Mouse (Mus musculus): ENCODE measurements around the gene Rpain. TPM values are rescaled to one million over a fixed set of nuclear protein-coding genes. Genes with fewer than 3 reads are reported as not detected.
A peak's percentile ranks its signal among the peaks of the same experiment; 100 is the strongest.

Gene Rpain
- polyA plus RNA-seq, 1 experiment from 2014 or later = 81.7 TPM

DNA sequence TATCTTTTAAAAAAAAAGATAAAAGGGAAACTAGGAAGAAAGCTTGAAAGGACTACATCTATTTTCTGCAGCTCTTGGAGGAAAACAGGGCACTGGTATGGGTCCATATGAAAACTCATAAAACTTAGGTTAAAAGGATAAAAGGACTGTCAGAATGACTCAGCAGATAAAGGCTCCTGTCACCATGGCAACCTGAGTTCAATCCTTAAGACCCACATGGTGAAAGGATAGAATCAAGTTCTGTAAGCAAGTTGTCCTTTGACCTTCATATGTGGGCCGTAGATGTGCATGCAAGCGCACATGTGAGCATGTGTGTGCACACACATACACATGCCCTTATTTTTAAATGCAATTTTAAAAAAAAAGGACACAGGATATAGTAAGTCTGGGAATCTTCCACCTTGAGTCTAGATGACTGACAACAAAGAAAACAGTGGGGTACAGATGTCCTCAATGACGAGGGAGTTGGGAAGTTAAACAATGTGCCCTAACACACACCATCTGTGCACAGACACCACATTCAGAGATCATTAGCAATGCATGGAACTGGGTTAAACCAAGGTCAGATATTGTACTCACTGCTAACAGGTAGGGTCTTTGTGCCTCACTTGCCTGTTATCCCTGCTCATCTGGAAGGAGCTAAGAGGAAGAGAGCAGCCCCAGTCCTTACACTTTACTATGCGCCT, 5.6 kb upstream of the Rpain start:
- no peaks in the 10 kb centered on the region for H3K27me3 ChIP-seq (ENCODE audit: control insufficient read depth, insufficient read depth, low read length)
- no peak overlapping the region for H3K27ac ChIP-seq (replicated peaks; ENCODE audit: low read depth, low read length)
- peaks cover 17% of the 10 kb centered on the region; the same call in 1 of the 2 replicates for H3K36me3 ChIP-seq (ENCODE audit: control insufficient read depth, insufficient read depth, low read length)
- H3K4me3 ChIP-seq (ENCODE audit: low read depth, low read length) = no peak overlapping the region
- WGBS = 83% methylated on average over 4 of the region's 4 CpGs
- ATAC-seq (ENCODE audit: insufficient number of reproducible peaks, low FRiP score, low TSS enrichment, low read depth) (no peak), DNase-seq (ENCODE audit: low spot score) (no peak)
- H3K9me3 ChIP-seq (ENCODE audit: control insufficient read depth, low read length) = no peaks in the 10 kb centered on the region
- no peak overlapping the region for H3K4me2 ChIP-seq (ENCODE audit: low read depth, severe bottlenecking)
- no peak overlapping the region for H3K9ac ChIP-seq (ENCODE audit: low read length)
- 0 out of 2 replicates have a peak, but pooled peaks cover 2% of the 10 kb centered on the region for H3K4me1 ChIP-seq (ENCODE audit: control insufficient read depth, insufficient read depth, low read length)

DNA sequence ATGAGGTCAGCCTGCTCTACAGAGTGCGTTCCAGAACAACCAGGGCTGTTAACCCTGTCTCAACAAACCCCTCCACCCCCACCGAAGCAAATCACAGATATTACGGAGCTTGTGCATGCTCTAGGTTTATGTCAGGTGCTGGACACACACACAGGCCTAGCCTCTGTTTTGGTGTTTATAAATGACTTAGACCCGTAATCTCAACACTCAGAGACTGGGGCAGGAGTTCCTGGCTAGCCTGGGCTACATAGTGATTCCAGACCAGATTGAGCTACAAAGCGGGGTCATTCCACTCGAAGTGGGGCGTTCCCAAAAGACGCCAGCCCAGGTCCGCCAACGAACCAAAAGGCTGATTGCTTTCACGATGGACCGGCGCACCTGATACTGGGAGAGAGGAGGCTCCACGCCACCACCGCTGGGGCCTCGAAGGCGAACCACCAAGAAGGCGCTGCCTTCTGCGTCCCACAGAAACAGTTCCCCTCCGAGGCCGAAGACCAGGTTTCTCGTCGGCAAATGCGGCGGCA, 680 bp upstream of the Rpain start:
- peaks cover 6% of the 10 kb centered on the region; the same call in 1 of the 2 replicates for H3K4me1 ChIP-seq (ENCODE audit: control insufficient read depth, insufficient read depth, low read length)
- H3K36me3 ChIP-seq (ENCODE audit: control insufficient read depth, insufficient read depth, low read length) = peaks cover 5% of the 10 kb centered on the region
- H3K9me3 ChIP-seq (ENCODE audit: control insufficient read depth, low read length) = no peaks in the 10 kb centered on the region
- ATAC-seq (ENCODE audit: insufficient number of reproducible peaks, low FRiP score, low TSS enrichment, low read depth) (no peak), DNase-seq (ENCODE audit: low spot score) (no peak)
- peak overlapping the region; percentile 56; the same call in 1 of the 2 replicates for H3K27ac ChIP-seq (replicated peaks; ENCODE audit: low read depth, low read length)
- peak overlapping the region; percentile 79 for H3K4me2 ChIP-seq (ENCODE audit: low read depth, severe bottlenecking)
- H3K27me3 ChIP-seq (ENCODE audit: control insufficient read depth, insufficient read depth, low read length) = no peaks in the 10 kb centered on the region
- WGBS = under 1% methylated on average over 25 of the region's 25 CpGs
- H3K4me3 ChIP-seq (ENCODE audit: low read depth, low read length) = peak overlapping the region; percentile 93
- peak overlapping the region; percentile 93 for H3K9ac ChIP-seq (ENCODE audit: low read length)

DNA sequence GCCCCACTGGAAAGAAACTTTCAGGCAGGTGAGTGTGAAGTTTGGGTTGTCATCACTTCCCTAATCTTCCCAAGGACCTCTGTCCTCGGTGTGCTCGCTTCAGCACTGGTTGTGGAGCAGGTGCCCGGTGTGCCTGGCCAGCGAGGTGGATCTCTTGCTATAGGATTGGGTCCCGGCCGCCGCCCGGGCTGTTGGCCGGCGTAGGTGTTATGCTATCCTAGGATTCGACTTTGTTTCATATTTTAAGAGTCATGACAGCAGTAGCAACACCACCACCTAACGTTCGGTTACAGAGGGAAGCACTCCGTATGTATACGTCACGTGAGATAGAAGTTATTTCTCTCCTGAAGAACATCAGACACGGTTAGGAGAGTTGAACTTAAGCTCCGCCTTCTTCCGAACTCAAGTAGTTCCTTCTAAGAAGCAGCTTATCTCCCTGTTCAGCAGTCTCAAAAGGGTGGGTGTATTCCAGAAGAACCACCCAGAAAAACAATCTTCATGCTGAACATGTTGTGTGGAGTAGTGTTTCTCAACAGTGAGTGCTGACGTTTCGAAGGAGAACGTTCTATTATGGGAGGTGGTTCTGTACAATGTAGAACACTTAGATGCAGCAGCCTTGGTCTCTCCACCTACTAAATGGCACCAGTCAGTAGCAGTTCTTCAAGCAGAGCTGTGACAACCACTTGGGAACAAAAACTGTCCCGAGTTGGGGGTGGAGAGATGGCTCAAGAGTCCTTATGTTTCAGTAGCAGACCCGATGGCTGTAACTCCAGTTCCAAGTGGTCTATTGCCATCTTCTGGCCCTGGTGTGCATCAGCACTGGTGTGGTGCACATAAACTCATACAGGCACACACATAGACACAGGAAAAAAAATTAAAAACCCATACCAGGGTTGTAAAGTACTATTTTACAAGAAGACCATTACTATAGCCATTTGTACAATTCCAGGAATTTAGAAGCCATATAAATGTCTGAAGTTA, 837 bp downstream of the Rpain start:
- H3K4me3 ChIP-seq (ENCODE audit: low read depth, low read length) = peak overlapping the region; percentile 93
- 21% methylated on average over 24 of the region's 24 CpGs for WGBS
- peak overlapping the region; percentile 49 for H3K9ac ChIP-seq (ENCODE audit: low read length)
- no peaks in the 10 kb centered on the region for H3K27me3 ChIP-seq (ENCODE audit: control insufficient read depth, insufficient read depth, low read length)
- H3K4me1 ChIP-seq (ENCODE audit: control insufficient read depth, insufficient read depth, low read length) = peaks cover 6% of the 10 kb centered on the region; the same call in 1 of the 2 replicates
- no peaks in the 10 kb centered on the region for H3K9me3 ChIP-seq (ENCODE audit: control insufficient read depth, low read length)
- ATAC-seq (ENCODE audit: insufficient number of reproducible peaks, low FRiP score, low TSS enrichment, low read depth) (peak; percentile 14; the same call in 1 of the 2 replicates), DNase-seq (ENCODE audit: low spot score) (no peak)
- peak overlapping the region; percentile 50; the same call in 1 of the 2 replicates for H3K27ac ChIP-seq (replicated peaks; ENCODE audit: low read depth, low read length)
- H3K4me2 ChIP-seq (ENCODE audit: low read depth, severe bottlenecking) = peak overlapping the region; percentile 48
- peaks cover 3% of the 10 kb centered on the region for H3K36me3 ChIP-seq (ENCODE audit: control insufficient read depth, insufficient read depth, low read length)

DNA sequence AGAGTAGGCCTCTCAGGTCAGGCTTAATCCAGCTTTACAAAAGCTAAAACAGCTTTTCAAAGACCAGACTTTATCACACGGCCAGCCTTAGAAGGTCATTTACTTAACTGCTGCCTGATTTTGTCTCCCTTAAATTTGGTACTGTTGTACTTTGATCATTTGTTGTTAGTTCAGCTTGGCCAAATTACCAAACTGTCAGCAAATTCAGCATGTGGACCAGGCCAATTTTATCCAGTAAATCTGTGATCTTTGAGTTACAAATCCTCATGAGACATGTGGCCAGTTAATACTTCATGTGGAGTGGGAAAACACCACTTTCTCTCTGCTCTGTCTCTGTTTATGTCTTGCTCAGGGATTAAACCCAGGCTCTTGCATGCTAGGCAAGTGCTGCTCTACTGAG, 2.6 kb downstream of the Rpain start:
- H3K27ac ChIP-seq (replicated peaks; ENCODE audit: low read depth, low read length) = no peak overlapping the region
- H3K4me3 ChIP-seq (ENCODE audit: low read depth, low read length) = no peak overlapping the region
- H3K27me3 ChIP-seq (ENCODE audit: control insufficient read depth, insufficient read depth, low read length) = no peaks in the 10 kb centered on the region
- no peak overlapping the region for H3K4me2 ChIP-seq (ENCODE audit: low read depth, severe bottlenecking)
- 68% methylated on average over 1 of the region's 1 CpGs for WGBS
- no peak overlapping the region for H3K9ac ChIP-seq (ENCODE audit: low read length)
- ATAC-seq (ENCODE audit: insufficient number of reproducible peaks, low FRiP score, low TSS enrichment, low read depth) (no peak), DNase-seq (ENCODE audit: low spot score) (no peak)
- H3K9me3 ChIP-seq (ENCODE audit: control insufficient read depth, low read length) = no peaks in the 10 kb centered on the region
- peaks cover 6% of the 10 kb centered on the region; the same call in 1 of the 2 replicates for H3K4me1 ChIP-seq (ENCODE audit: control insufficient read depth, insufficient read depth, low read length)
- H3K36me3 ChIP-seq (ENCODE audit: control insufficient read depth, insufficient read depth, low read length) = peaks cover 16% of the 10 kb centered on the region

DNA sequence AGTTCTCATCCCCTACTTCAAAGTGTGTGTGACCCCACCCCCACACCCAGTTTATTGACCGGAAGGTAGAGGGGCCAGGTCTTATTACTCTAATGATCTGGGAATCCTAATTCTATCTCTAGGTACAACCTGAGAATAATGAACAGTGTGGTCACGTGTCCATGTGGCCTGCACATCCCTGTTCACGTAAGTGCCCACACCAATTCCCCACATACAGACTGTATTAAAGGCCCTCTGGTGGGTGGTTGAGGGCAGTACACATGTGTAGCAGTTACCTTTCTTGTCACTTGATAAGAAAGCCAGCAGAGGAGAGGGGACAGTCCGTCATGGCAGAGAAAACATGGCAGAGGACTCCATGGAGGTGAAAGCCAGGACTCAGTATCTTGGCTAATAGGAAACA, 3.9 kb downstream of the Rpain start:
- Histone ChIP-seq H3K27me3 (ENCODE audit: control insufficient read depth, insufficient read depth, low read length) (no peaks in the 10 kb centered on the region), H3K9me3 (ENCODE audit: control insufficient read depth, low read length) (no peaks in the 10 kb centered on the region), H3K4me2 (ENCODE audit: low read depth, severe bottlenecking) (no peak overlapping the region), H3K27ac (replicated peaks; ENCODE audit: low read depth, low read length) (no peak overlapping the region), H3K9ac (ENCODE audit: low read length) (no peak overlapping the region), H3K4me1 (ENCODE audit: control insufficient read depth, insufficient read depth, low read length) (peaks cover 6% of the 10 kb centered on the region; the same call in 1 of the 2 replicates), H3K36me3 (ENCODE audit: control insufficient read depth, insufficient read depth, low read length) (peaks cover 24% of the 10 kb centered on the region), H3K4me3 (ENCODE audit: low read depth, low read length) (no peak overlapping the region)
- DNase-seq (ENCODE audit: low spot score) = peak; percentile 28
- 74% methylated on average over 4 of the region's 4 CpGs for whole genome bisulfite sequencing
- ATAC-seq (ENCODE audit: insufficient number of reproducible peaks, low FRiP score, low TSS enrichment, low read depth) = no peak

DNA sequence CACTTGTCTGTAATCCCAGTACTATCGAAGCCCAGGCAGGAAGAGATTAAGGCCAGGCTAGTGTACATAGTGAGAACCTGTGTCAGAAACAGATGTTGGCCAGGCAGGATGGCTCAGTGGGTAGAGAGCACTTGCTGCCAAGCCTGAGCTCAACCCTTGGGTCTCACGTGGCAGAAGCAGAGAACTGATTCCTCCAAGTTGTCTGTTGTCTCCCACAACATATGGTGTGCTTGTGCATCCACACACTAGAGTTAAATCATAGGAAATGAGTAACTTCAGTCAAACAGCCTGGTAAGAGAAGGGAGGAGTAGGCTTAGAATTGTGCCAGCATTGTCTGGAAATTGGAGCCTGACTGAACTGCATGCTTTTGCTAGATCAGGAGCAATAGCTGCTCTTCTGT, 5.2 kb downstream of the Rpain start:
- DNase-seq (ENCODE audit: low spot score) (no peak), ATAC-seq (ENCODE audit: insufficient number of reproducible peaks, low FRiP score, low TSS enrichment, low read depth) (no peak)
- Histone ChIP-seq H3K4me2 (ENCODE audit: low read depth, severe bottlenecking) (no peak overlapping the region), H3K27me3 (ENCODE audit: control insufficient read depth, insufficient read depth, low read length) (no peaks in the 10 kb centered on the region), H3K4me3 (ENCODE audit: low read depth, low read length) (no peak overlapping the region), H3K27ac (replicated peaks; ENCODE audit: low read depth, low read length) (no peak overlapping the region), H3K9me3 (ENCODE audit: control insufficient read depth, low read length) (no peaks in the 10 kb centered on the region), H3K9ac (ENCODE audit: low read length) (no peak overlapping the region), H3K36me3 (ENCODE audit: control insufficient read depth, insufficient read depth, low read length) (peaks cover 30% of the 10 kb centered on the region), H3K4me1 (ENCODE audit: control insufficient read depth, insufficient read depth, low read length) (peaks cover 4% of the 10 kb centered on the region; the same call in 1 of the 2 replicates)
- 81% methylated on average over 2 of the region's 2 CpGs for WGBS

DNA sequence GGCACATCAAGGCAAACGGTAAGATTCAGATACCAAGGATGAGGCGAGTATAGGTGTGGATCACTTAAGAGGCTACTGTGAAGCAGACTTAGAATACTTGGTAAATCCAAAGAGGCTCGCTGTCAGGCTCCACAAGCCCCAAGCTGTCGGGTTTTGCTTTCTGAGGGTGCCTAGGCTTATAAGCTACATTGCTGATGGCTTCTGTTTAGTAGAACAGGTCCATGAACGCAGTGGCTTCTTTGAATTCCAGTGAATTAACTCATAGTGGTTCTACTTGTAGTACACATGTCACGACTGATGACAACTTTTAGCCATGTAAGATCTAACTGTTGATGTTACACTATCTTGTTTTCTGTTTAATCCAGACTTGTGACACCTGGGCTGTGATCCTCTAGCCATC, 7.3 kb downstream of the Rpain start:
- H3K36me3 ChIP-seq (ENCODE audit: control insufficient read depth, insufficient read depth, low read length) = peaks cover 37% of the 10 kb centered on the region
- WGBS = 89% methylated on average over 6 of the region's 6 CpGs
- no peak for DNase-seq (ENCODE audit: low spot score)
- H3K9me3 ChIP-seq (ENCODE audit: control insufficient read depth, low read length) = no peaks in the 10 kb centered on the region
- H3K9ac ChIP-seq (ENCODE audit: low read length) = no peak overlapping the region; the same call in 1 of the 2 replicates
- H3K4me1 ChIP-seq (ENCODE audit: control insufficient read depth, insufficient read depth, low read length) = 0 out of 2 replicates have a peak, but pooled peaks cover 3% of the 10 kb centered on the region
- H3K4me3 ChIP-seq (ENCODE audit: low read depth, low read length) = no peak overlapping the region
- no peaks in the 10 kb centered on the region for H3K27me3 ChIP-seq (ENCODE audit: control insufficient read depth, insufficient read depth, low read length)
- H3K27ac ChIP-seq (replicated peaks; ENCODE audit: low read depth, low read length) = no peak overlapping the region
- no peak overlapping the region for H3K4me2 ChIP-seq (ENCODE audit: low read depth, severe bottlenecking)
- no peak for ATAC-seq (ENCODE audit: insufficient number of reproducible peaks, low FRiP score, low TSS enrichment, low read depth)

DNA sequence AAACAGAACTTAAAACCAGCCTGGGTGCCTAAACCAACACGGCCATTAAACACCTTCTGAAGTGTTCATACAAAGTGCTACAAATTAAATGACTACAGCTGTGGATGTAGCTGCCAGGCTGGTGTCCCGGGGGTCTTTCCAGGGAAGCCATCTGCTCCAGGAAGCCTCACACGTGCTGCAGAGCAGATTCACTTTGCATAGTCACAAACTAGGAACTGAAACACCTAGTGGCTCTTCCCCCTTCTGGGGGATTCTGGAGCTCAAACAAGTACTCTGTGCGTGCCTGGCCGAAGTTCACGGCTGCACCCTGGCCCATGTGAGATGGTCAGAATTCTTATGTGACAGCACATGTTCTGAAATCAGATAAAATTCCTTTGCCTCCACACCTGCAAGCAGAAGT, 10.2 kb downstream of the Rpain start:
- Histone ChIP-seq H3K4me3 (ENCODE audit: low read depth, low read length) (no peak overlapping the region), H3K36me3 (ENCODE audit: control insufficient read depth, insufficient read depth, low read length) (peaks cover 34% of the 10 kb centered on the region), H3K27me3 (ENCODE audit: control insufficient read depth, insufficient read depth, low read length) (no peaks in the 10 kb centered on the region), H3K27ac (replicated peaks; ENCODE audit: low read depth, low read length) (no peak overlapping the region), H3K4me1 (ENCODE audit: control insufficient read depth, insufficient read depth, low read length) (0 out of 2 replicates have a peak, but pooled peaks cover 3% of the 10 kb centered on the region), H3K9ac (ENCODE audit: low read length) (no peak overlapping the region), H3K9me3 (ENCODE audit: control insufficient read depth, low read length) (no peaks in the 10 kb centered on the region), H3K4me2 (ENCODE audit: low read depth, severe bottlenecking) (no peak overlapping the region)
- ATAC-seq (ENCODE audit: insufficient number of reproducible peaks, low FRiP score, low TSS enrichment, low read depth) (no peak), DNase-seq (ENCODE audit: low spot score) (no peak)
- 93% methylated on average over 6 of the region's 6 CpGs for WGBS
